Mouse (Mus musculus) C2C12 (cell line): ENCODE results near the gene Clrn3.

ENCODE experiments used
- CEBPB ChIP-seq: IDR thresholded peaks from one replicate; pipeline ENCODE4 v1.6.1; 2011; ENCODE audit warnings: low read depth, mild to moderate bottlenecking, control low read depth, moderate library complexity
- CTCF ChIP-seq: IDR thresholded peaks from one replicate; pipeline ENCODE4 v1.5.1; 2011; ENCODE audit not compliant: control insufficient read depth, insufficient read depth, insufficient read length
- FOSL1 ChIP-seq: IDR thresholded peaks from one replicate; pipeline ENCODE4 v1.8.0; 2011; ENCODE audit warnings: mild to moderate bottlenecking, low read length; ENCODE audit not compliant: poor library complexity, insufficient read depth, severe bottlenecking
- MAX ChIP-seq: IDR thresholded peaks from one replicate; pipeline ENCODE4 v1.6.1; 2011; ENCODE audit warnings: mild to moderate bottlenecking, control low read depth
- MYOD1 ChIP-seq: IDR thresholded peaks from one replicate; pipeline ENCODE4 v1.6.1; 2011; ENCODE audit warnings: low read depth; ENCODE audit not compliant: control insufficient read depth, insufficient read length
- MYOG ChIP-seq: IDR thresholded peaks from one replicate; pipeline ENCODE4 v1.6.1; 2011; ENCODE audit not compliant: control insufficient read depth, insufficient read length; ENCODE audit errors: extremely low read depth
- USF1 ChIP-seq: IDR thresholded peaks from one replicate; pipeline ENCODE4 v1.6.1; 2011; ENCODE audit warnings: low read depth, mild to moderate bottlenecking, control low read depth, moderate library complexity

- TF ChIP-seq CTCF (no peak), CEBPB (no peak), USF1 (no peak), MAX (no peak), MYOG (no peak), FOSL1 (no peak), MYOD1 (no peak)
Measured at GRCm38 (mm10) chr7:135535908-135536307, 7.5 kb upstream of the Clrn3 start.
